Mouse (Mus musculus): Measurements from ENCODE around the gene Nid2. TPM values are rescaled to one million over a fixed set of nuclear protein-coding genes. Genes with fewer than 3 reads are reported as not detected.

The Nid2 gene
- polyA plus RNA-seq, 1 experiment from 2014 or later, result 32.9 TPM

GRCm38 (mm10) chr14:19768648-19769047 lies 17.6 kb downstream of the Nid2 start:
- Histone ChIP-seq H3K27ac (ENCODE audit: low read depth, low read length) (no peak overlapping the region), H3K4me2 (replicated peaks; ENCODE audit: low read depth, low read length) (no peak overlapping the region), H3K27me3 (ENCODE audit: control insufficient read depth, insufficient read depth, low read length) (no peaks in the 10 kb centered on the region), H3K36me3 (ENCODE audit: control insufficient read depth, insufficient read depth, low read length) (no peaks in the 10 kb centered on the region), H3K4me1 (replicated peaks; ENCODE audit: control insufficient read depth, insufficient read depth, low read length) (peaks cover 6% of the 10 kb centered on the region; the same call in 1 of the 2 replicates), H3K4me3 (ENCODE audit: low read depth, low read length) (no peak overlapping the region), H3K9me3 (ENCODE audit: control insufficient read depth, low read length) (no peaks in the 10 kb centered on the region), H3K9ac (ENCODE audit: low read depth, low read length) (no peak overlapping the region)
- ATAC-seq (ENCODE audit: low FRiP score), result no peak
- WGBS, result 95% methylated on average over 6 of the region's 6 CpGs
- no peak for DNase-seq (ENCODE audit: low spot score)

- DNase-seq (ENCODE audit: low spot score) (peak; percentile 31), ATAC-seq (ENCODE audit: low FRiP score) (no peak)
- Histone ChIP-seq H3K27me3 (ENCODE audit: control insufficient read depth, insufficient read depth, low read length) (no peaks in the 10 kb centered on the region), H3K4me1 (replicated peaks; ENCODE audit: control insufficient read depth, insufficient read depth, low read length) (peaks cover 6% of the 10 kb centered on the region; the same call in 1 of the 2 replicates), H3K27ac (ENCODE audit: low read depth, low read length) (no peak overlapping the region), H3K4me3 (ENCODE audit: low read depth, low read length) (no peak overlapping the region), H3K36me3 (ENCODE audit: control insufficient read depth, insufficient read depth, low read length) (no peaks in the 10 kb centered on the region), H3K4me2 (replicated peaks; ENCODE audit: low read depth, low read length) (no peak overlapping the region), H3K9ac (ENCODE audit: low read depth, low read length) (no peak overlapping the region), H3K9me3 (ENCODE audit: control insufficient read depth, low read length) (no peaks in the 10 kb centered on the region)
- WGBS, result 30% methylated on average over 6 of the region's 6 CpGs
Observed at GRCm38 (mm10) chr14:19769441-19770200, 18.6 kb downstream of the Nid2 start.

GRCm38 (mm10) chr14:19771173-19771572 lies 20.1 kb downstream of the Nid2 start:
- 74% methylated on average over 7 of the region's 7 CpGs for WGBS
- Histone ChIP-seq H3K4me3 (ENCODE audit: low read depth, low read length) (no peak overlapping the region), H3K9ac (ENCODE audit: low read depth, low read length) (no peak overlapping the region), H3K27me3 (ENCODE audit: control insufficient read depth, insufficient read depth, low read length) (no peaks in the 10 kb centered on the region), H3K4me2 (replicated peaks; ENCODE audit: low read depth, low read length) (no peak overlapping the region), H3K27ac (ENCODE audit: low read depth, low read length) (no peak overlapping the region), H3K4me1 (replicated peaks; ENCODE audit: control insufficient read depth, insufficient read depth, low read length) (peaks cover 4% of the 10 kb centered on the region; the same call in 1 of the 2 replicates), H3K36me3 (ENCODE audit: control insufficient read depth, insufficient read depth, low read length) (no peaks in the 10 kb centered on the region), H3K9me3 (ENCODE audit: control insufficient read depth, low read length) (no peaks in the 10 kb centered on the region)
- ATAC-seq (ENCODE audit: low FRiP score), result no peak
- DNase-seq (ENCODE audit: low spot score), result no peak

GRCm38 (mm10) chr14:19774036-19774628 lies 23.1 kb downstream of the Nid2 start:
- Histone ChIP-seq H3K27ac (ENCODE audit: low read depth, low read length) (no peak overlapping the region), H3K27me3 (ENCODE audit: control insufficient read depth, insufficient read depth, low read length) (no peaks in the 10 kb centered on the region), H3K36me3 (ENCODE audit: control insufficient read depth, insufficient read depth, low read length) (no peaks in the 10 kb centered on the region), H3K4me1 (replicated peaks; ENCODE audit: control insufficient read depth, insufficient read depth, low read length) (no peaks in the 10 kb centered on the region), H3K9me3 (ENCODE audit: control insufficient read depth, low read length) (no peaks in the 10 kb centered on the region), H3K9ac (ENCODE audit: low read depth, low read length) (no peak overlapping the region), H3K4me2 (replicated peaks; ENCODE audit: low read depth, low read length) (no peak overlapping the region), H3K4me3 (ENCODE audit: low read depth, low read length) (no peak overlapping the region)
- DNase-seq (ENCODE audit: low spot score), result no peak
- no peak for ATAC-seq (ENCODE audit: low FRiP score)
- 74% methylated on average over 13 of the region's 13 CpGs for WGBS

GRCm38 (mm10) chr14:19775491-19775890 lies 24.4 kb downstream of the Nid2 start:
- DNase-seq (ENCODE audit: low spot score), result no peak

GRCm38 (mm10) chr14:19776179-19776578 lies 25.1 kb downstream of the Nid2 start:
- Histone ChIP-seq H3K27me3 (ENCODE audit: control insufficient read depth, insufficient read depth, low read length) (no peaks in the 10 kb centered on the region), H3K27ac (ENCODE audit: low read depth, low read length) (no peak overlapping the region), H3K9ac (ENCODE audit: low read depth, low read length) (no peak overlapping the region), H3K4me3 (ENCODE audit: low read depth, low read length) (no peak overlapping the region), H3K4me1 (replicated peaks; ENCODE audit: control insufficient read depth, insufficient read depth, low read length) (no peaks in the 10 kb centered on the region), H3K4me2 (replicated peaks; ENCODE audit: low read depth, low read length) (no peak overlapping the region), H3K9me3 (ENCODE audit: control insufficient read depth, low read length) (no peaks in the 10 kb centered on the region), H3K36me3 (ENCODE audit: control insufficient read depth, insufficient read depth, low read length) (no peaks in the 10 kb centered on the region)
- DNase-seq (ENCODE audit: low spot score) (no peak), ATAC-seq (ENCODE audit: low FRiP score) (no peak)
- 93% methylated on average over 5 of the region's 5 CpGs for WGBS

More at GRCm38 (mm10) chr14:19775491-19775890, 24.4 kb downstream of the Nid2 start:
- Histone ChIP-seq H3K27ac (ENCODE audit: low read depth, low read length) (no peak overlapping the region), H3K9me3 (ENCODE audit: control insufficient read depth, low read length) (no peaks in the 10 kb centered on the region), H3K9ac (ENCODE audit: low read depth, low read length) (no peak overlapping the region), H3K36me3 (ENCODE audit: control insufficient read depth, insufficient read depth, low read length) (no peaks in the 10 kb centered on the region), H3K27me3 (ENCODE audit: control insufficient read depth, insufficient read depth, low read length) (no peaks in the 10 kb centered on the region), H3K4me2 (replicated peaks; ENCODE audit: low read depth, low read length) (no peak overlapping the region), H3K4me3 (ENCODE audit: low read depth, low read length) (no peak overlapping the region), H3K4me1 (replicated peaks; ENCODE audit: control insufficient read depth, insufficient read depth, low read length) (no peaks in the 10 kb centered on the region)
- ATAC-seq (ENCODE audit: low FRiP score), result no peak
- WGBS, result 91% methylated on average over 4 of the region's 4 CpGs

GRCm38 (mm10) chr14:19776890-19777289 lies 25.8 kb downstream of the Nid2 start:
- 33% methylated on average over 6 of the region's 6 CpGs for WGBS
- H3K4me2 ChIP-seq (replicated peaks; ENCODE audit: low read depth, low read length), result no peak overlapping the region
- no peaks in the 10 kb centered on the region for H3K9me3 ChIP-seq (ENCODE audit: control insufficient read depth, low read length)
- no peaks in the 10 kb centered on the region for H3K4me1 ChIP-seq (replicated peaks; ENCODE audit: control insufficient read depth, insufficient read depth, low read length)
- H3K36me3 ChIP-seq (ENCODE audit: control insufficient read depth, insufficient read depth, low read length), result no peaks in the 10 kb centered on the region
- no peaks in the 10 kb centered on the region for H3K27me3 ChIP-seq (ENCODE audit: control insufficient read depth, insufficient read depth, low read length)
- H3K27ac ChIP-seq (ENCODE audit: low read depth, low read length), result no peak overlapping the region
- H3K9ac ChIP-seq (ENCODE audit: low read depth, low read length), result no peak overlapping the region
- ATAC-seq (ENCODE audit: low FRiP score) (no peak), DNase-seq (ENCODE audit: low spot score) (peak; percentile 52)
- no peak overlapping the region for H3K4me3 ChIP-seq (ENCODE audit: low read depth, low read length)

GRCm38 (mm10) chr14:19777365-19777764 lies 26.3 kb downstream of the Nid2 start:
- Histone ChIP-seq H3K27me3 (ENCODE audit: control insufficient read depth, insufficient read depth, low read length) (no peaks in the 10 kb centered on the region), H3K9ac (ENCODE audit: low read depth, low read length) (no peak overlapping the region), H3K9me3 (ENCODE audit: control insufficient read depth, low read length) (no peaks in the 10 kb centered on the region), H3K4me3 (ENCODE audit: low read depth, low read length) (no peak overlapping the region), H3K27ac (ENCODE audit: low read depth, low read length) (no peak overlapping the region), H3K36me3 (ENCODE audit: control insufficient read depth, insufficient read depth, low read length) (no peaks in the 10 kb centered on the region), H3K4me1 (replicated peaks; ENCODE audit: control insufficient read depth, insufficient read depth, low read length) (no peaks in the 10 kb centered on the region), H3K4me2 (replicated peaks; ENCODE audit: low read depth, low read length) (no peak overlapping the region)
- DNase-seq (ENCODE audit: low spot score) (no peak), ATAC-seq (ENCODE audit: low FRiP score) (no peak)
- WGBS, result 93% methylated on average over 6 of the region's 6 CpGs

GRCm38 (mm10) chr14:19777945-19778344 lies 26.9 kb downstream of the Nid2 start:
- DNase-seq (ENCODE audit: low spot score), result no peak
- Histone ChIP-seq H3K9ac (ENCODE audit: low read depth, low read length) (no peak overlapping the region), H3K4me2 (replicated peaks; ENCODE audit: low read depth, low read length) (no peak overlapping the region), H3K27me3 (ENCODE audit: control insufficient read depth, insufficient read depth, low read length) (no peaks in the 10 kb centered on the region), H3K36me3 (ENCODE audit: control insufficient read depth, insufficient read depth, low read length) (no peaks in the 10 kb centered on the region), H3K9me3 (ENCODE audit: control insufficient read depth, low read length) (no peaks in the 10 kb centered on the region), H3K4me3 (ENCODE audit: low read depth, low read length) (no peak overlapping the region), H3K27ac (ENCODE audit: low read depth, low read length) (no peak overlapping the region), H3K4me1 (replicated peaks; ENCODE audit: control insufficient read depth, insufficient read depth, low read length) (no peaks in the 10 kb centered on the region)
- 89% methylated on average over 13 of the region's 13 CpGs for WGBS
- ATAC-seq (ENCODE audit: low FRiP score), result no peak
